Mouse (Mus musculus) liver, adult 2 months (tissue): ENCODE results near the gene Cdca4.

ENCODE experiments used
- CTCF ChIP-seq: fragments of 200-500 bp; IDR thresholded peaks from 2 replicates; pipeline ENCODE4 v1.5.1; 2011; ENCODE audit warnings: low read depth, low read length, control low read depth
- POLR2A ChIP-seq: fragments of 200-500 bp; IDR thresholded peaks from 2 replicates; pipeline ENCODE4 v1.6.1; 2011; ENCODE audit warnings: low read length, control low read depth; ENCODE audit not compliant: insufficient read depth; ENCODE audit errors: extremely low read depth

DNA sequence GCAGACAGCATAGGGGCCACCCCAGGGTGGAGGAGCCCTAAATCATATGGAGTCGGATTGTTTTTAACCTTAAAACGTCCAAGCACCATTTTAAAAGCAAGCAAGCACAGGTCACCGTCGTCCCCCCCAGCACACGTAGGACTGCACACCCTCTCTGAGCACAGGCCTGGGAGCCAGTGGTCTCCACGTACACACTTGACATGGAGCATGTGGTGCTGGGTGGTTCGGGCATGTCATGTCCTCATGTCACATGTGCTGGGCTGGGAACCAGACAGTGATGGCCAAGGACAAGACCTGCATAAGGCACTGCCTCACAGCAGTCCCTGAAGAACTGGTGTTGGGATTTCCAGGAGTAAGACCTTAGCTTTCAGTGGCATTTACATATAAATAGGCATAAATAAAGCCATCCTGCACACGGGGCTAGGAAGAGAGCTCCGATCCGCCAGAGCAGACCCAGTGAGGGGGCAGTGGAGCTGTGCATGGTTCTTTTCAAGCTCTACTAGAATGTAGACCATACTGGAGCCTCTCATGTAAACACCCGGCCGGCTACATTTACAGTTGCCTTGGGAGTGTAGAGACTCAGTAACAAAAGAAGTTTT is 8.7 kb downstream of the Cdca4 start:
- TF ChIP-seq POLR2A = no peak
- TF ChIP-seq CTCF = no peak
